Mouse (Mus musculus): Measurements from ENCODE around the gene Gm14744.
"Not testable (repeated sequence)": the region's sequence is repeated elsewhere in the genome, so short reads cannot be mapped to it uniquely, and the experiment has no call there.

Gene Gm14744

DNA sequence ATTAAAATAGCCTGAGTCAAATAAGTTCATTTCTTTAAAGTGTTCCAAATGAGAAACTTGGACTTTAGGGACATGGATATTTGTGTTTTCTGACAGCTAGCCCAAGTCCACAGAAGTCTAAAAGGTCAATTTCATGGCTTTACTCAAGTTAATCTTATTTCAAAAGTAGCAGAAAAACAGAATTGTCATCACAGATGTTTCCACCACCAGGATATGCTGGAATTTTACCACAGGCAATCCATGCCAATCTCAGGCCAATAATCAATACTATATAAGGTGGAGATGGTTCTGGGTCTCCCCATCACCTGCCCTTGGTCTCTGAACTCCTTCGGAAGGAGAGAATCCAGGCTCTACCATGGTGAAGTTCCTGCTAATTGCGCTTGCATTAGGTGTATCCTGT is at the start of gene Gm14744:
TSS of gene Gm14744 (plus strand) at position 301 of the 400 bp plus-strand sequence.
- not testable (repeated sequence) for DNase-seq (ENCODE audit: low read depth, low spot score)

- no peak for DNase-seq (ENCODE audit: low read depth, low spot score)
These were observed 11.0 kb upstream of the Gm14744 start, which contains the start of gene Pbsn for GRCm38 (mm10) chrX:77853523-77853922. Pbsn (minus strand) TSS chrX:77853623.

DNA sequence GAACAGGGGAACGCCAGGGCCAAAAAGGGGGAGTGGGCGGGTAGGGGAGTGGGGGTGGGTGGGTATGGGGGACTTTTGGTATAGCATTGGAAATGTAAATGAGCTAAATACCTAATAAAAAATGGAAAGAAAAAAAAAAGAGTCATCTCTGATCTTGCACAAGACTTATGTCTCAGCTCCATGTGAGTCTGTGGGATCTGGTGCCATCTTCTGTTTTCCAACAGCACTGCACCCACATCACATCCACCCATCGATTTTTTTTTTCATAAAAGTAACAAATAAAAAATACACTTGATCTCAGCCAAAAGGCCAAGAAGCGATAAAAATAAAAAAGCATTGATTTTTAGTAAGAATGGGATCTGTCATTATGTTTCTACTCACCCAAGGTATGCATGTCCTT is 15.5 kb downstream of the Gm14744 start:
- DNase-seq (ENCODE audit: low read depth, low spot score), result not testable (repeated sequence)

Data from A20 (cell line).